Mouse (Mus musculus) cerebellum, adult 11 months (tissue): ENCODE measurements at regions not wholly inside any gene's neighbourhood (a gene's known extent, or its start where the extent isn't known, plus 50 kb on each side); places are given as distances from the start of the nearest gene placed in this dataset.

ENCODE experiments used
- DNase-seq: peaks from one replicate; pipeline ENCODE4 v3.0.0; 2022

- no peak for DNase-seq
These were observed 49.9 kb upstream of the Eed start for GRCm38 (mm10) chr7:90030486-90031250.

- DNase-seq, result no peak
These were observed 52.3 kb upstream of the Eed start for GRCm38 (mm10) chr7:90033086-90033485.

- DNase-seq, result no peak
These were observed 53.0 kb upstream of the Eed start for GRCm38 (mm10) chr7:90033640-90034312.

- no peak for DNase-seq
These were observed 53.7 kb upstream of the Eed start for GRCm38 (mm10) chr7:90034498-90034897.

- DNase-seq, result no peak
These were observed 54.6 kb upstream of the Eed start for GRCm38 (mm10) chr7:90035396-90035795.

- no peak for DNase-seq
These were observed 57.0 kb upstream of the Eed start for GRCm38 (mm10) chr7:90037736-90038135.

- no peak for DNase-seq
These were observed 58.7 kb upstream of the Eed start for GRCm38 (mm10) chr7:90039504-90039903.

- no peak for DNase-seq
These were observed 60.0 kb upstream of the Eed start for GRCm38 (mm10) chr7:90040581-90041340.

GRCm38 (mm10) chr7:90041565-90042024 lies 60.8 kb upstream of the Eed start:
- no peak for DNase-seq

GRCm38 (mm10) chr7:90042364-90042763 lies 61.6 kb upstream of the Eed start:
- DNase-seq, result no peak

GRCm38 (mm10) chr7:90043526-90043925 lies 62.7 kb upstream of the Eed start:
- DNase-seq, result no peak

GRCm38 (mm10) chr7:90044100-90044698 lies 63.4 kb upstream of the Eed start:
- DNase-seq, result no peak

- DNase-seq, result no peak
These were observed 64.5 kb upstream of the Eed start for GRCm38 (mm10) chr7:90045208-90045800.

GRCm38 (mm10) chr7:90046228-90046627 lies 65.4 kb upstream of the Eed start:
- no peak for DNase-seq

- no peak for DNase-seq
These were observed 66.1 kb upstream of the Eed start for GRCm38 (mm10) chr7:90046862-90047261.

- DNase-seq, result no peak
These were observed 67.9 kb upstream of the Eed start for GRCm38 (mm10) chr7:90048401-90049307.

- no peak for DNase-seq
These were observed 69.1 kb upstream of the Eed start for GRCm38 (mm10) chr7:90049831-90050237.

- peak; percentile 75 for DNase-seq
These were observed 74.2 kb upstream of the Eed start for GRCm38 (mm10) chr7:90054795-90055511.

- DNase-seq, result no peak
These were observed 72.1 kb upstream of the Picalm start for GRCm38 (mm10) chr7:90057947-90058346.

- DNase-seq, result no peak
These were observed 71.4 kb upstream of the Picalm start for GRCm38 (mm10) chr7:90058636-90059035.

- no peak for DNase-seq
These were observed 70.8 kb upstream of the Picalm start for GRCm38 (mm10) chr7:90059249-90059628.
